Mouse (Mus musculus) splenic B cell, adult 2 months (primary cell): ENCODE measurements around the gene Lsm2.
"Not testable (repeated sequence)": the region's sequence is repeated elsewhere in the genome, so short reads cannot be mapped to it uniquely, and the experiment has no call there.

ENCODE experiments used
- DNase-seq: peaks from one replicate; pipeline ENCODE4 v3.0.0-alpha.2; 2011; ENCODE audit warnings: low read depth, low spot score
- H3K27me3 ChIP-seq: 2 replicates; pipeline ENCODE4 v1.6.1; 2012; ENCODE audit warnings: mild to moderate bottlenecking, low read length, moderate library complexity, mixed read lengths; ENCODE audit not compliant: control insufficient read depth, poor library complexity, insufficient read depth, severe bottlenecking
- H3K36me3 ChIP-seq: 2 replicates; pipeline ENCODE4 v1.6.1; 2012; ENCODE audit warnings: mild to moderate bottlenecking, low read length, moderate library complexity, mixed read lengths; ENCODE audit not compliant: control insufficient read depth, poor library complexity, insufficient read depth, severe bottlenecking

The Lsm2 gene

GRCm38 (mm10) chr17:34962841-34963240 is 18.8 kb upstream of the Lsm2 start:
- DNase-seq, result no peak
- Histone ChIP-seq H3K36me3 (no peaks in the 10 kb centered on the region), H3K27me3 (no peaks in the 10 kb centered on the region)

GRCm38 (mm10) chr17:34964640-34965049 is 17.0 kb upstream of the Lsm2 start:
- no peak for DNase-seq
- Histone ChIP-seq H3K36me3 (no peaks in the 10 kb centered on the region), H3K27me3 (no peaks in the 10 kb centered on the region)

GRCm38 (mm10) chr17:34965627-34966026 is 16.0 kb upstream of the Lsm2 start:
- DNase-seq, result no peak
- Histone ChIP-seq H3K36me3 (no peaks in the 10 kb centered on the region), H3K27me3 (no peaks in the 10 kb centered on the region)

GRCm38 (mm10) chr17:34969822-34970221 is 11.8 kb upstream of the Lsm2 start, which contains the start of gene Gm20481:
Gene Gm20481, plus strand, starts transcription at chr17:34969912.
- DNase-seq, result peak; percentile 51
- not testable (repeated sequence) for H3K36me3 ChIP-seq, H3K27me3 ChIP-seq

- DNase-seq, H3K27me3 ChIP-seq: not testable (repeated sequence)
Observed at GRCm38 (mm10) chr17:34970850-34971249, 10.8 kb upstream of the Lsm2 start.

GRCm38 (mm10) chr17:34971694-34972068 is 10.0 kb upstream of the Lsm2 start:
- not testable (repeated sequence) for H3K27me3 ChIP-seq, DNase-seq, H3K36me3 ChIP-seq

More at GRCm38 (mm10) chr17:34970850-34971249, 10.8 kb upstream of the Lsm2 start:
- not testable (repeated sequence) for H3K36me3 ChIP-seq

- not testable (repeated sequence) for H3K27me3 ChIP-seq, H3K36me3 ChIP-seq
- peak; percentile 91 for DNase-seq
Observed at GRCm38 (mm10) chr17:34972069-34972749, 9.5 kb upstream of the Lsm2 start, which contains the start of the genes Hspa1a and Hspa1l. Gene Hspa1a, minus strand, starts transcription at chr17:34972156. Gene Hspa1l, plus strand, starts transcription at chr17:34972703.

- no peak for DNase-seq
- no peaks in the 10 kb centered on the region for H3K36me3 ChIP-seq
- H3K27me3 ChIP-seq, result no peaks in the 10 kb centered on the region
Observed at GRCm38 (mm10) chr17:34975581-34976492, 5.8 kb upstream of the Lsm2 start.

- no peak for DNase-seq
- Histone ChIP-seq H3K27me3 (no peaks in the 10 kb centered on the region), H3K36me3 (no peaks in the 10 kb centered on the region)
Observed at GRCm38 (mm10) chr17:34977000-34977399, 4.7 kb upstream of the Lsm2 start.

GRCm38 (mm10) chr17:34978239-34978638 is 3.4 kb upstream of the Lsm2 start:
- Histone ChIP-seq H3K36me3 (no peaks in the 10 kb centered on the region), H3K27me3 (no peaks in the 10 kb centered on the region)
- DNase-seq, result no peak

- H3K27me3 ChIP-seq, result no peaks in the 10 kb centered on the region
- DNase-seq, result no peak
- no peaks in the 10 kb centered on the region for H3K36me3 ChIP-seq
Observed at GRCm38 (mm10) chr17:34979631-34980030, 2.0 kb upstream of the Lsm2 start.

- H3K36me3 ChIP-seq, result no peaks in the 10 kb centered on the region
- peak; percentile 74 for DNase-seq
- H3K27me3 ChIP-seq, result no peaks in the 10 kb centered on the region
Observed at GRCm38 (mm10) chr17:34980655-34981054, 1.0 kb upstream of the Lsm2 start.

GRCm38 (mm10) chr17:34982328-34982727 is 666 bp downstream of the Lsm2 start:
- DNase-seq, result no peak
- Histone ChIP-seq H3K27me3 (no peaks in the 10 kb centered on the region), H3K36me3 (no peaks in the 10 kb centered on the region; the same call in 1 of the 2 replicates)

GRCm38 (mm10) chr17:34984218-34984617 is 2.6 kb downstream of the Lsm2 start:
- peak; percentile 79 for DNase-seq
- Histone ChIP-seq H3K27me3 (no peaks in the 10 kb centered on the region), H3K36me3 (no peaks in the 10 kb centered on the region; the same call in 1 of the 2 replicates)

GRCm38 (mm10) chr17:34994751-34995150 is 13.1 kb downstream of the Lsm2 start:
- Histone ChIP-seq H3K27me3 (no peaks in the 10 kb centered on the region), H3K36me3 (peaks cover 11% of the 10 kb centered on the region)
- DNase-seq, result peak; percentile 36
